Mouse (Mus musculus): Measurements from ENCODE around the gene Ric1. TPM values are rescaled to one million over a fixed set of nuclear protein-coding genes. Genes with fewer than 3 reads are reported as not detected.
A peak's percentile ranks its signal among the peaks of the same experiment; 100 is the strongest.

The Ric1 gene
- total and polyA plus RNA-seq, 3 experiments: 41.0 to 77.2 (median 54.2) TPM

DNA sequence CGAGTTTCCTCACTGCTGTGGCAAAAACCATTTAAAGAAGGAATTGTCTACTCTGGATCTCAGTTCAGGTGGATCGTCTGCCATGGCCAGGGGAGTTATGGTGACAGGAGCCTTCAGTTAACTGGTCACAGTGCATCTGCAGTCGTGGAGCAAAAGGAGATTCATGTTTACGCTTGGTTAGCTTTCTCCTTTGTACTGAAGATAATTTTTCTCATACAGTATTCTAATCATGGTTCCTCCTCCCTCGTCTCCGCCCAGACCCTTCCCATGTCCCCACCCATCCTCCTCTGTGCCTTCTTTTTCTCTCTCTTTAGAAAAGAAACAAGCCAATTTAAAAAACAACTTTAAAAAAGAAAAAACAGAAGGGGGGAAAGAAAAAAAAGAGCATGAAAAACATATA lies 40.5 kb upstream of the Ric1 start (continued):
- TF ChIP-seq CTCF (IDR thresholded peaks at IDR 0.05 in 2 of 3, conservative IDR thresholded peaks at IDR 0.05 in 1 of 3; ENCODE audit: control insufficient read depth in 1 of 3, insufficient read depth in 1 of 3, low read depth in 2 of 3, low read length in 3 of 3, poor library complexity in 1 of 3, severe bottlenecking in 1 of 3) (no peak), USF1 (IDR thresholded peaks at IDR 0.05; ENCODE audit: low read depth, low read length) (no peak), NELFE (IDR thresholded peaks at IDR 0.05; ENCODE audit: low read depth, low read length) (no peak; the same call in 1 of the 2 replicates), RCOR1 (IDR thresholded peaks at IDR 0.05; ENCODE audit: low read depth, low read length) (peak; percentile 50; the same call in 1 of the 2 replicates), CHD2 (IDR thresholded peaks at IDR 0.05; ENCODE audit: low read length) (no peak), USF2 (IDR thresholded peaks at IDR 0.05; ENCODE audit: borderline replicate concordance in 1 of 2, insufficient read depth in 1 of 2, low read depth in 1 of 2, low read length in 2 of 2) (no peak), ETS1 (IDR thresholded peaks at IDR 0.05; ENCODE audit: low read depth, low read length) (peak; percentile 51; the same call in 1 of the 2 replicates), NRF1 (IDR thresholded peaks at IDR 0.05; ENCODE audit: insufficient read depth, low read depth, low read length, poor library complexity, severe bottlenecking) (no peak), GABPA (IDR thresholded peaks at IDR 0.05; ENCODE audit: low read depth, low read length) (no peak), POLR2AphosphoS5 (IDR thresholded peaks at IDR 0.05; ENCODE audit: borderline replicate concordance, low read depth, low read length) (no peak), E2F4 (IDR thresholded peaks at IDR 0.05; ENCODE audit: borderline replicate concordance, low read depth, low read length) (no peak), ELF1 (IDR thresholded peaks at IDR 0.05; ENCODE audit: low read depth, low read length) (no peak), CHD1 (IDR thresholded peaks at IDR 0.05; ENCODE audit: low read depth, low read length) (no peak; the same call in 1 of the 2 replicates), SIN3A (IDR thresholded peaks at IDR 0.05; ENCODE audit: low read length) (peak; percentile 69), MYC (IDR thresholded peaks at IDR 0.05; ENCODE audit: low read depth, low read length) (0 out of 2 replicates have a peak, but pooled peaks have one; percentile 40), UBTF (IDR thresholded peaks at IDR 0.05; ENCODE audit: borderline replicate concordance, insufficient read depth, low read depth, low read length) (no peak), ZMIZ1 (IDR thresholded peaks at IDR 0.05; ENCODE audit: low read depth, low read length) (no peak), EP300 (IDR thresholded peaks at IDR 0.05; ENCODE audit: low read depth in 1 of 2, low read length in 2 of 2) (peak; percentile 28 to 61; a peak in 2 of 4 replicates)

DNA sequence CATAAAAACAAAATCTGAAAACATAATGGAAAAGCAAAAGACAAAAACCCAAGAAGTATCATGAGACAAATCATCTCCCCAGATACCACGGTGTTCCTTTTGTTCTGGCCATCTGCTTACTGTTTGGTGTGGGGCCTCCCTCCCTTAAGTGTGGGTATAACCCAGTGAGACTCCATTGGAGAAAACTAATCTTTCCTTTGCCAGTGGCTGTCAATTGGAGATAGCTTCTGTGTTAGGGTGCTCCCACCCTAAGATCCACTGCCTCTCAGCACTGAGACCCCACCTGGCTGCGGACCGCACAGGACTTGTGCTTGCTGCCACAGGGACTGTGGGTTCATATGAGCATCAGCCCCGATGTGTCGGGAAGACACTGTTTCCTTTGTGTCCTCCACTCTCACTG lies 39.9 kb upstream of the Ric1 start:
- Histone ChIP-seq H3K4me1 (ENCODE audit: control insufficient read depth in 1 of 2, insufficient read depth in 2 of 2, low read length in 2 of 2) (peaks cover 33 to 50% of the 10 kb centered on the region in 2 experiments), H3K4me3 (ENCODE audit: control insufficient read depth in 1 of 2, insufficient read depth in 1 of 2, low read depth in 2 of 2, low read length in 2 of 2) (no peak overlapping the region), H3K9me3 (replicated peaks; ENCODE audit: insufficient read depth, low read length) (no peaks in the 10 kb centered on the region), H3K9ac (ENCODE audit: control insufficient read depth, low read depth, low read length, poor library complexity, severe bottlenecking) (no peak overlapping the region), H3K27me3 (ENCODE audit: control insufficient read depth in 1 of 2, insufficient read depth in 2 of 2, low read length in 2 of 2) (no peaks in the 10 kb centered on the region), H3K27ac (ENCODE audit: control insufficient read depth, low read depth, low read length) (no peak overlapping the region), H3K79me2 (ENCODE audit: control insufficient read depth, insufficient read depth, low read length, poor library complexity) (no peaks in the 10 kb centered on the region), H3K36me3 (ENCODE audit: control insufficient read depth in 1 of 2, insufficient read depth in 2 of 2, low read length in 2 of 2) (peaks cover 0 to 31% of the 10 kb centered on the region in 2 experiments; a peak in 2 of 4 replicates)
- no peak for DNase-seq (ENCODE audit: low read depth, low spot score)
- TF ChIP-seq ETS1 (IDR thresholded peaks at IDR 0.05; ENCODE audit: low read depth, low read length) (no peak), NELFE (IDR thresholded peaks at IDR 0.05; ENCODE audit: low read depth, low read length) (no peak), ZNF384 (IDR thresholded peaks at IDR 0.05; ENCODE audit: low read depth, low read length) (0 out of 2 replicates have a peak, but pooled peaks have one; percentile 1)

Measured in MEL (cell line).